Mouse (Mus musculus) midbrain, embryonic 11.5 days (tissue): ENCODE results near the gene Ubn1. TPM values are rescaled to one million over a fixed set of nuclear protein-coding genes. Genes with fewer than 3 reads are reported as not detected.

ENCODE experiments used
- ATAC-seq: fragments of 200-750 bp; cut with Nextera tagmentation; 2 replicates; pipeline ENCODE4 v1.8.0; 2017; ENCODE audit warnings: moderate TSS enrichment, moderate library complexity; ENCODE audit not compliant: low FRiP score
- DNase-seq: peaks from one replicate; pipeline ENCODE4 v3.0.0; 2015; ENCODE audit warnings: low spot score; ENCODE audit errors: missing footprints
- H3K27ac ChIP-seq: fragments of 300-500 bp; sonication (generic); 2 replicates; pipeline ENCODE4 v1.5.1; 2014; ENCODE audit warnings: low read depth, low read length
- H3K27me3 ChIP-seq: fragments of 300-500 bp; sonication (generic); 2 replicates; pipeline ENCODE4 v1.6.1; 2014; ENCODE audit warnings: mild to moderate bottlenecking, low read length, moderate library complexity, mixed read lengths; ENCODE audit not compliant: control insufficient read depth, insufficient read depth
- H3K36me3 ChIP-seq: fragments of 300-500 bp; sonication (generic); 2 replicates; pipeline ENCODE4 v1.6.1; 2014; ENCODE audit warnings: mild to moderate bottlenecking, low read length, moderate library complexity, mixed read lengths; ENCODE audit not compliant: control insufficient read depth, insufficient read depth
- H3K4me1 ChIP-seq: fragments of 300-500 bp; sonication (generic); 2 replicates; pipeline ENCODE4 v1.6.1; 2014; ENCODE audit warnings: low read length; ENCODE audit not compliant: control insufficient read depth, insufficient read depth
- H3K4me2 ChIP-seq: fragments of 300-500 bp; sonication (generic); 2 replicates; pipeline ENCODE4 v1.6.1; 2014; ENCODE audit warnings: mild to moderate bottlenecking, moderate library complexity
- H3K4me3 ChIP-seq: fragments of 300-500 bp; sonication (generic); 2 replicates; pipeline ENCODE4 v1.5.1; 2014; ENCODE audit warnings: low read depth, low read length
- H3K9ac ChIP-seq: fragments of 300-500 bp; sonication (generic); 2 replicates; pipeline ENCODE4 v1.6.1; 2014; ENCODE audit warnings: low read length
- H3K9me3 ChIP-seq: fragments of 300-500 bp; sonication (generic); 2 replicates; pipeline ENCODE4 v1.6.1; 2016; ENCODE audit warnings: low read length; ENCODE audit not compliant: control insufficient read depth
- WGBS: fragments of 180-500 bp; shearing (Covaris S2); extraction: QIAGEN DNeasy Blood & Tissue Kit; methylation state at CpG from one replicate; pipeline ENCODE4 v1.1.7; 2014; 5-methylcytosine and 5-hydroxymethylcytosine counted together
- polyA plus RNA-seq: library from polyadenylated mRNA; unstranded; fragments of >200 nt; fragmentation: Nextera tagmentation; extraction: Ambion mirVana; gene quantifications from 2 replicates; pipeline ENCODE4 v1.2.1, GENCODE M21; 2014

Gene Ubn1
- polyA plus RNA-seq, 1 experiment from 2014 or later, result 24.1 TPM

GRCm38 (mm10) chr16:5130196-5130595 lies 80.3 kb downstream of the Ubn1 start:
- Histone ChIP-seq H3K4me3 (no peak overlapping the region), H3K4me2 (no peak overlapping the region), H3K27ac (no peak overlapping the region), H3K27me3 (peaks cover 38% of the 10 kb centered on the region), H3K36me3 (no peaks in the 10 kb centered on the region), H3K9ac (no peak overlapping the region), H3K4me1 (no peaks in the 10 kb centered on the region), H3K9me3 (no peaks in the 10 kb centered on the region)
- ATAC-seq, result no peak
- DNase-seq, result peak; percentile 81
- 44% methylated on average over 2 of the region's 2 CpGs for WGBS

GRCm38 (mm10) chr16:5130766-5131165 lies 80.9 kb downstream of the Ubn1 start:
- Histone ChIP-seq H3K4me1 (no peaks in the 10 kb centered on the region), H3K36me3 (no peaks in the 10 kb centered on the region), H3K9me3 (no peaks in the 10 kb centered on the region), H3K4me3 (no peak overlapping the region), H3K4me2 (no peak overlapping the region), H3K27me3 (peaks cover 38% of the 10 kb centered on the region), H3K27ac (no peak overlapping the region), H3K9ac (no peak overlapping the region)
- WGBS, result 12% methylated on average over 4 of the region's 4 CpGs
- no peak for ATAC-seq
- peak; percentile 76 for DNase-seq

GRCm38 (mm10) chr16:5131251-5131922 lies 81.5 kb downstream of the Ubn1 start:
- Histone ChIP-seq H3K27me3 (peaks cover 38% of the 10 kb centered on the region), H3K9ac (no peak overlapping the region), H3K4me1 (no peaks in the 10 kb centered on the region), H3K9me3 (no peaks in the 10 kb centered on the region), H3K36me3 (no peaks in the 10 kb centered on the region), H3K27ac (no peak overlapping the region), H3K4me2 (no peak overlapping the region), H3K4me3 (no peak overlapping the region; the same call in 1 of the 2 replicates)
- peak; percentile 82 for DNase-seq
- ATAC-seq, result no peak
- WGBS, result 3% methylated on average over 25 of the region's 25 CpGs

- DNase-seq (peak; percentile 85), ATAC-seq (no peak)
- under 1% methylated on average over 38 of the region's 39 CpGs for WGBS
- Histone ChIP-seq H3K36me3 (no peaks in the 10 kb centered on the region), H3K9ac (no peak within 1 kb of the TSS), H3K4me1 (no peaks in the 10 kb centered on the region), H3K27ac (no peak within 1 kb of the TSS), H3K9me3 (no peaks in the 10 kb centered on the region), H3K4me2 (peak within 1 kb of the TSS; percentile 39), H3K27me3 (peaks cover 38% of the 10 kb centered on the region), H3K4me3 (peak within 1 kb of the TSS; percentile 27; the same call in 1 of the 2 replicates)
Observed at GRCm38 (mm10) chr16:5132401-5132801, 82.5 kb downstream of the Ubn1 start, which contains the start of gene Ppl. Gene Ppl, minus strand, starts transcription at chr16:5132421.

GRCm38 (mm10) chr16:5134623-5135330 lies 84.9 kb downstream of the Ubn1 start:
- 83% methylated on average over 14 of the region's 14 CpGs for WGBS
- DNase-seq (peak; percentile 37), ATAC-seq (no peak)
- no peaks in the 10 kb centered on the region for H3K4me1 ChIP-seq
- H3K9me3 ChIP-seq, result no peaks in the 10 kb centered on the region
- H3K4me3 ChIP-seq, result no peak overlapping the region
- peaks cover 35% of the 10 kb centered on the region for H3K27me3 ChIP-seq
- no peak overlapping the region for H3K27ac ChIP-seq
- no peak overlapping the region for H3K9ac ChIP-seq
- no peaks in the 10 kb centered on the region for H3K36me3 ChIP-seq
- H3K4me2 ChIP-seq, result no peak overlapping the region

- Histone ChIP-seq H3K36me3 (no peaks in the 10 kb centered on the region), H3K4me1 (no peaks in the 10 kb centered on the region), H3K27ac (no peak overlapping the region), H3K9me3 (no peaks in the 10 kb centered on the region), H3K4me2 (no peak overlapping the region), H3K9ac (no peak overlapping the region), H3K27me3 (peaks cover 31% of the 10 kb centered on the region), H3K4me3 (no peak overlapping the region)
- 82% methylated on average over 8 of the region's 8 CpGs for WGBS
- ATAC-seq, result no peak
- DNase-seq, result peak; percentile 51
Observed at GRCm38 (mm10) chr16:5135551-5136261, 85.8 kb downstream of the Ubn1 start.

Other genes with a start within 250 kb of the Ubn1 start
- gene 4930562C15Rik, start 214.6 kb upstream of the Ubn1 start, polyA plus RNA-seq, result 0.29 TPM in 1 of 2 replicates, not detected in the other
- 22.1 and 22.2 TPM in 2 replicates for gene Ubald1, start 169.7 kb upstream of the Ubn1 start, polyA plus RNA-seq
- gene Mgrn1, start 163.8 kb upstream of the Ubn1 start, polyA plus RNA-seq, result 63.8 and 66.9 TPM in 2 replicates
- gene Nudt16l1, start 111.3 kb upstream of the Ubn1 start, polyA plus RNA-seq, result 120 and 132 TPM in 2 replicates
- 39.8 and 42.4 TPM in 2 replicates for gene Anks3, start 85.9 kb upstream of the Ubn1 start, polyA plus RNA-seq
- gene Sept12, start 52.2 kb upstream of the Ubn1 start, polyA plus RNA-seq, result not detected in 2 replicates
- gene Smim22, start 42.8 kb upstream of the Ubn1 start, polyA plus RNA-seq, result not detected in 2 replicates
- 67.4 and 69.3 TPM in 2 replicates for gene Rogdi, start 36.5 kb upstream of the Ubn1 start, polyA plus RNA-seq
- 168 and 179 TPM in 2 replicates for gene Glyr1, start 194 bp upstream of the Ubn1 start, polyA plus RNA-seq
- gene Ppl, start 82.4 kb downstream of the Ubn1 start, polyA plus RNA-seq, result 0.44 and 0.48 TPM in 2 replicates
- gene Sec14l5, start 97.1 kb downstream of the Ubn1 start, polyA plus RNA-seq, result 0.23 and 0.25 TPM in 2 replicates
- 10.7 and 10.8 TPM in 2 replicates for gene Nagpa, start 154.0 kb downstream of the Ubn1 start, polyA plus RNA-seq
- 5.4 and 5.8 TPM in 2 replicates for gene AU021092, start 172.2 kb downstream of the Ubn1 start, polyA plus RNA-seq
- gene Alg1, start 183.6 kb downstream of the Ubn1 start, polyA plus RNA-seq, result 24.3 and 26.6 TPM in 2 replicates
- gene Eef2kmt, start 205.9 kb downstream of the Ubn1 start, polyA plus RNA-seq, result 13.2 and 15.0 TPM in 2 replicates